In genomic region chr15:5237012-5237660, GRCm38 (mm10) we compare ENCODE assay signal across 9 mouse cellular contexts. TPM values are rescaled to one million over a fixed set of nuclear protein-coding genes. Genes with fewer than 3 reads are reported as not detected.
DNase-seq lines count a peak whose midpoint lies in the region; ATAC-seq and TF ChIP-seq lines count a peak whose summit lies in the region.
"Had no signal": no experiment of that assay in that cellular context is flagged by ENCODE, and none has a peak within 500 bp of the region (broad histone marks: within the 10 kb centered on the region; RNA-seq: fewer than 3 reads in every experiment).

No protein-coding gene starts in this region.

- ATAC-seq in forebrain, embryonic 14.5 days, result no peak; the same call in 1 of the 2 replicates
- no peak for ATAC-seq in forebrain, postnatal 0 days
- ATAC-seq in liver, postnatal 0 days, result no peak

- TF ChIP-seq EP300 in liver, postnatal 0 days (IDR thresholded peaks at IDR 0.05; ENCODE audit: low read depth), result no peak

- no peak overlapping the region for H3K9ac ChIP-seq in forebrain, embryonic 14.5 days (ENCODE audit: low read length)
- no peak overlapping the region for H3K9ac ChIP-seq in forebrain, postnatal 0 days
- 0 out of 2 replicates have a peak overlapping the region, but pooled peaks have one; percentile 26 for H3K9ac ChIP-seq in liver, postnatal 0 days (replicated peaks)
- H3K9ac ChIP-seq: liver, embryonic 15.5 days had no signal

- no peak overlapping the region for H3K4me2 ChIP-seq in forebrain, embryonic 14.5 days (ENCODE audit: low read length)
- H3K4me2 ChIP-seq in forebrain, postnatal 0 days (ENCODE audit: low read depth), result no peak overlapping the region
- no peak overlapping the region for H3K4me2 ChIP-seq in liver, postnatal 0 days (ENCODE audit: low read depth, low read length)
- H3K4me2 ChIP-seq: liver, embryonic 15.5 days had no signal

- 46% methylated on average over 7 of the region's 7 CpGs for WGBS in forebrain, embryonic 14.5 days
- 42% methylated on average over 7 of the region's 7 CpGs for WGBS in forebrain, postnatal 0 days
- 38% methylated on average over 7 of the region's 7 CpGs for WGBS in liver, postnatal 0 days (ENCODE audit: insufficient replicate concordance)

- no peak overlapping the region for H3K4me3 ChIP-seq in forebrain, embryonic 14.5 days (ENCODE audit: low read depth, low read length)
- H3K4me3 ChIP-seq in forebrain, postnatal 0 days (ENCODE audit: low read depth, low read length), result no peak overlapping the region
- no peak overlapping the region for H3K4me3 ChIP-seq in liver, postnatal 0 days (ENCODE audit: low read depth, low read length)
- H3K4me3 ChIP-seq: liver, embryonic 15.5 days had no signal

- no peak overlapping the region for H3K27ac ChIP-seq in forebrain, embryonic 14.5 days (ENCODE audit: low read depth, low read length)
- no peak overlapping the region for H3K27ac ChIP-seq in forebrain, postnatal 0 days (ENCODE audit: low read depth, low read length)
- H3K27ac ChIP-seq in liver, postnatal 0 days (ENCODE audit: low read depth), result no peak overlapping the region
- H3K27ac ChIP-seq: liver, embryonic 15.5 days had no signal

- no peaks in the 10 kb centered on the region for H3K9me3 ChIP-seq in forebrain, embryonic 14.5 days (replicated peaks; ENCODE audit: control insufficient read depth, low read length)
- no peaks in the 10 kb centered on the region for H3K9me3 ChIP-seq in forebrain, postnatal 0 days (ENCODE audit: low read length)
- no peaks in the 10 kb centered on the region for H3K9me3 ChIP-seq in liver, postnatal 0 days (ENCODE audit: low read length)
- H3K9me3 ChIP-seq: liver, embryonic 15.5 days had no signal

- no peak for TF ChIP-seq CTCF in forebrain, postnatal 0 days (IDR thresholded peaks at IDR 0.05; ENCODE audit: low read depth)
- TF ChIP-seq CTCF in liver, postnatal 0 days (IDR thresholded peaks at IDR 0.05; ENCODE audit: low read depth), result no peak

- H3K36me3 ChIP-seq in forebrain, embryonic 14.5 days (ENCODE audit: control insufficient read depth, insufficient read depth, low read length), result no peaks in the 10 kb centered on the region
- H3K36me3 ChIP-seq in forebrain, postnatal 0 days (ENCODE audit: insufficient read depth), result no peaks in the 10 kb centered on the region
- H3K36me3 ChIP-seq in liver, postnatal 0 days (replicated peaks; ENCODE audit: insufficient read depth, low read length), result 0 out of 2 replicates have a peak, but pooled peaks cover 3% of the 10 kb centered on the region
- H3K36me3 ChIP-seq in splenic B cell, adult 2 months (ENCODE audit: control insufficient read depth, insufficient read depth, low read length, poor library complexity, severe bottlenecking), result peaks cover 3% of the 10 kb centered on the region; the same call in 1 of the 2 replicates

- peaks cover 10% of the 10 kb centered on the region for H3K27me3 ChIP-seq in forebrain, embryonic 14.5 days (replicated peaks; ENCODE audit: control insufficient read depth, insufficient read depth, low read length)
- H3K27me3 ChIP-seq in forebrain, postnatal 0 days (ENCODE audit: insufficient read depth, low read length), result peaks cover 6% of the 10 kb centered on the region; the same call in 1 of the 2 replicates
- H3K27me3 ChIP-seq in liver, postnatal 0 days (ENCODE audit: insufficient read depth, low read length), result peaks cover 3% of the 10 kb centered on the region
- no peaks in the 10 kb centered on the region for H3K27me3 ChIP-seq in splenic B cell, adult 2 months (ENCODE audit: control insufficient read depth, insufficient read depth, low read length, poor library complexity, severe bottlenecking)

- peak; percentile 17 for DNase-seq in forebrain, embryonic 14.5 days (ENCODE audit: low spot score)
- DNase-seq in forebrain, postnatal 0 days, result no peak
- DNase-seq in liver, postnatal 0 days, result no peak
- DNase-seq in liver, result no peak
- peak; percentile 13 for DNase-seq in c-Kit-positive CD71-positive TER-119-negative erythroid progenitor cells, embryonic 14.5 days (ENCODE audit: low read depth)
- peak; percentile 55 for DNase-seq in splenic B cell, adult 2 months (ENCODE audit: low read depth, low spot score)
- DNase-seq in frontal cortex, adult 2 months (ENCODE audit: extremely low spot score in 1 of 2, low spot score in 1 of 2), result no peak
- DNase-seq in cerebellum, adult 9-11 months, result no peak

- 0 out of 2 replicates have a peak, but pooled peaks cover 2% of the 10 kb centered on the region for H3K4me1 ChIP-seq in forebrain, embryonic 14.5 days (ENCODE audit: control insufficient read depth, insufficient read depth, low read length)
- no peaks in the 10 kb centered on the region for H3K4me1 ChIP-seq in forebrain, postnatal 0 days (ENCODE audit: insufficient read depth)
- peaks cover 19% of the 10 kb centered on the region for H3K4me1 ChIP-seq in liver, postnatal 0 days (ENCODE audit: insufficient read depth)

RNA-seq across cellular contexts. Expression of gene Ptger4, which starts 6.9 kb away (rescaled TPM):
- polyA plus RNA-seq in forebrain, embryonic 14.5 days (2014; fragmentation: Nextera tagmentation; extraction: Ambion mirVana), result 0.42 and 0.51 TPM in 2 replicates
- 1.5 and 2.7 TPM in 2 replicates for total RNA-seq in forebrain, postnatal 0 days (2014; rRNA removed)
- 0.65 and 1.3 TPM in 2 replicates for polyA plus RNA-seq in forebrain, postnatal 0 days (2015; fragmentation: Nextera tagmentation; extraction: Ambion mirVana)
- polyA plus RNA-seq in liver, postnatal 0 days (2015; fragmentation: Nextera tagmentation; extraction: Ambion mirVana), result 0.99 and 1.5 TPM in 2 replicates
- 0.74 and 1.1 TPM in 2 replicates for polyA plus RNA-seq in frontal cortex, adult 2 months (2012; rRNA removed)

RNA-seq across cellular contexts. Expression of gene Ttc33, which starts 51.8 kb away (rescaled TPM):
- polyA plus RNA-seq in forebrain, embryonic 14.5 days (2014; fragmentation: Nextera tagmentation; extraction: Ambion mirVana), result 65.6 and 75.5 TPM in 2 replicates
- 47.3 and 50.0 TPM in 2 replicates for total RNA-seq in forebrain, postnatal 0 days (2014; rRNA removed)
- 42.7 and 50.8 TPM in 2 replicates for polyA plus RNA-seq in forebrain, postnatal 0 days (2015; fragmentation: Nextera tagmentation; extraction: Ambion mirVana)
- polyA plus RNA-seq in liver, postnatal 0 days (2015; fragmentation: Nextera tagmentation; extraction: Ambion mirVana), result 16.3 and 16.5 TPM in 2 replicates
- 46.5 and 52.7 TPM in 2 replicates for polyA plus RNA-seq in frontal cortex, adult 2 months (2012; rRNA removed)

Comparison
In these comparisons a context has a peak if more than half of its experiments do, and no peak if none do; other contexts are left out.
1. DNase-seq: peak in forebrain, embryonic 14.5 days (single experiment), c-Kit-positive CD71-positive TER-119-negative erythroid progenitor cells, embryonic 14.5 days (single experiment) and splenic B cell, adult 2 months (single experiment); none in forebrain, postnatal 0 days (single experiment), liver, postnatal 0 days (single experiment), liver (single experiment), frontal cortex, adult 2 months (0 of 2) and cerebellum, adult 9-11 months (single experiment).